Mouse (Mus musculus) small intestine, adult 2 months (tissue): ENCODE measurements around the gene Rnpepl1.

Experiments
- CTCF ChIP-seq: fragments of 200-500 bp; IDR thresholded peaks from 2 replicates; pipeline ENCODE4 v1.5.1; 2012; ENCODE audit warnings: low read depth, mild to moderate bottlenecking, control low read depth, inconsistent platforms, low read length, moderate library complexity, mixed read lengths; ENCODE audit not compliant: insufficient replicate concordance, insufficient read length; ENCODE audit errors: extremely low read depth
- POLR2A ChIP-seq: fragments of 200-500 bp; IDR thresholded peaks from 2 replicates; pipeline ENCODE4 v1.6.1; 2012; ENCODE audit warnings: low read depth, mild to moderate bottlenecking, control low read depth, inconsistent platforms, low read length, moderate library complexity

- no peak for TF ChIP-seq CTCF
- no peak for TF ChIP-seq POLR2A
These were observed 40.6 kb upstream of the Rnpepl1 start for GRCm38 (mm10) chr1:92869985-92870384.
